Mouse (Mus musculus): Measurements from ENCODE around the gene Hyal3.

The Hyal3 gene

DNA sequence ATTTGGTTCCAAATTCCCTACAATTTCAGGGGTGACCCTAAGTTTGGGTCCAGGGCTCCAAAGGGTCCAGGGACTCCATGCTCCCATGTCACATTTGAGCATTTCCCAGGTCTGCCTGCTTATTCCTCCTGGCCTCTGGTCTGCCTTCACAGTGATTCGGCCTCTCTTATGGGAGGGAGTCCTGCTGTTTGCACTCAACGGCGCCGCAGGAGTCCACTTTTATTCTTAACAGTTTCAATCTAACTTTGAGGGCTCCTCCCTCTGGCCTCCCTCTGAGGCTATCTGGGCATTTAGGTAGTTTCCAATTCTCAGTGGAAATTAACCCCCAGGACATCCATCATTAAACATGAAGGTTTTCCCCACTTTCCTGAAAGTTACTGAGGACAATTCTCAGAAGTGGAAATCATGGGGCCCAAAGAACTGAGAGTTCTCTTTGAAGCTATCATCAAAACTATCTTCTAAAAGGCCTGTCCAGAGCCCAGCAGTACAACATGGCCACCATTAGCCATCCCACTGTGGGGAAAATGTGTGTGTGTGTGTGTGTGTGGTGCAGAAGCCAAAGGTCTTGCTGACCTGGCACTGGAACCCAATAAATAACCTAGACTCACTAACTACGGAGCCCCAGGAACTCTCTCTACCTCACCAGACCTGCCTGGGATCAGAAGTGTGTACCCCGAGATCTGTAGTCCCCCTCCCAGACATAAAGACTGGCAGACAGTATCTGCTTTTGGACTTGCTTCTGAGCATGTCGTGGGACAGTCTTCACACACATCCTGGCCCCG is 13.9 kb downstream of the Hyal3 start:
- DNase-seq (ENCODE audit: low read depth, low spot score) = no peak

DNA sequence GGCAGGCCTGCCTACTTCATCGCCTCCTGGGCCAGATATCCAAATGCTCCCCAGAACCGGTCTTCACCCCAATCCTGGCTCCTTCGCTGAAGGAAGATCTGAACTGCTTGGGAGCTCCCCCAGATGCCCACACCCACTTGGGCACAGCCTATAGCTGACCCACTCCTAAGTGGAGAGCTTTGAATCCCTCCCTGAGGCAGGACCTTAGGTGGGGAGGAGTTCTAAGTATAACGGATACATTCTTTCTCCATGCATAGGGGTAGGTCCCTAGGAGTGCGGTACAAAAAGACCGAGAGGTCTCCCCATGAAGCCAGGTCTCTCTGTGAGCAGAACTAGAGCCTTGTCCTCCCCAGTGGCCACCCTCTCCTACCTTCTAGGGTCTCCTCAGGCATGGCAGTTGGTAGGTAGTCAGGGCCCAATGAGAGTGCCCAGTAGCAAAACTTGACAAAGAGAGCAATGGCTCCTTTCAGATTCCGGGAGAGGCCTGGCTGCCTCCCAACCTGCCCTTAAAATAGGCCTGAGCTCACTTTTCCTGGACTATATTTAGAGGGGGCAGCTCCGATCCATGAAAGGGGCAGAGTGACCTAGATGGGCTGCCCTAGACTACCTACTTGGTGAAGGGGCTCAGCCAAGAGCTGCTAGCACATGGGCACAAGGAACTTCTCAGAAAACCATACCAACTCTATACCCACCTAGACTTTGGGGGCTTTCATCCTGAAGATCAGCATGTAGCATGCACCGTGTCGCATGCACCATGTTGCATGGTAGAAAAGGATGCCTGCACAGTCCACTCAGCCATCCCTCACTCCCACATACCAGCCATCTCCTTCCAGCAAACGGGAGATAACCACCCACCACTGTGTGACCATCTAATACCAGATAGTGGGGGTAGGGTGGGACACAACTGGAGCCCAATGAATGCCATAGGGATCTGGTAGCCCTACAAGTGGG is 16.3 kb downstream of the Hyal3 start:
- DNase-seq (ENCODE audit: low read depth, low spot score) = no peak

GRCm38 (mm10) chr9:107598385-107598784 is 17.8 kb downstream of the Hyal3 start:
- DNase-seq (ENCODE audit: low read depth, low spot score) = no peak

GRCm38 (mm10) chr9:107599433-107599832 is 18.8 kb downstream of the Hyal3 start:
- DNase-seq (ENCODE audit: low read depth, low spot score) = no peak

DNA sequence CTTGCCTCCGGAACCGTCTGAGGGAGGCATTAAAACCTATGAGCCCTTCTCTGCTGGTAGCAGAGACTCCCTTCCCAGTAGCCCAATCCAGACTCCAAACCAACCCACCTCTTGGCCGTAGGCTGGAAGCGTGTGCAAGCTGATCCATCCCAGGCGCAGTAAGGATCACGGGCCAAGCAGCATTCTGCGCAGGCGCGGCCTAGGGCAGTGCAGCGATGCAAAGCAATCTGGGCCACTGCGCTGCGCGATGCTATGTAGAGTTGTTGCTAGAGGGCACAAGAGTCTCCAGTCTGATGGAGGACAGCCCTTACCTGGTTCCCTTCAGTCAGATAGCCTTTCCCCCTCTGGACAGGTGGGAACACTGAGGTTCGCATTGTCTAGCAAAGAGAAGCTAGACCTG is 19.2 kb downstream of the Hyal3 start:
- DNase-seq (ENCODE audit: low read depth, low spot score) = no peak

DNA sequence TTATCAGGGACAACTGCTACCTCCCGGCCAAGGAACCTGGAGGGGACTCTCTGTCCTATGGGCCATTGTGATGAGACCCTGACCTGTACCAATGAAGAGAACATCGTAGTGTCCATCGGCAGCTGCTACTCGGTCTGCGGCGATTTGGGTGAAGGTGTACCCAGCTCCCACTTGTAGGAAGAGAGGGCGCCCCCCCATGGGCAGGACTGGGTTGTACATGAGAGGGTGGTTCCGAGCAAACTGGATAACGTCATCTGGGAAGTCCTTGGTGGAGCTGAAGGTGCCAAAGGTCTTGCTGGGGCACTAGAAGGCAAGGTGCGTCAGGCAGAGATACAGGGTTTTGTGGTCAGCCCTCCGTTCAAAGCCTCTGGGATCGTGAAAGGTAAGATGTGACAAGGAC is 20.1 kb downstream of the Hyal3 start:
- no peak for DNase-seq (ENCODE audit: low read depth, low spot score)

DNA sequence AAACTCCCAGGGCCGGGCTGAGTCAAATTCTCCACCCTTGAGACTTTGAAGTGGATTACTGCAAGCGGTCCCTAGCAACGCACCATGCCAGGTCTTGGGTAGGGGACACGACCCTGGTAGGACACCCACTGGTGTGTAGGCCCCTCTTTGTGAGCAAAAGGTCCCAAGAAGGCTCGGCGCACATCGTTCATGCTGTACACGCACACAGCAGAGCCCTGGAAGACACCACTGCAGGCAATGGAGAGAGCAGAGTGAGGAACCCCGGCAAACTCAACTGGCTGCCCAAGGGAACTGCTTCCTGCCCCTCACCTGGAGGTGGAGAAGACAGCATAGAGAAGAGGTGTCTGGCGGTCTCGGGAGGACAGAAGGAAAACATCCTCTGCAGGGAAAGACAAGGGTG is 20.7 kb downstream of the Hyal3 start:
- no peak for DNase-seq (ENCODE audit: low read depth, low spot score)

DNA sequence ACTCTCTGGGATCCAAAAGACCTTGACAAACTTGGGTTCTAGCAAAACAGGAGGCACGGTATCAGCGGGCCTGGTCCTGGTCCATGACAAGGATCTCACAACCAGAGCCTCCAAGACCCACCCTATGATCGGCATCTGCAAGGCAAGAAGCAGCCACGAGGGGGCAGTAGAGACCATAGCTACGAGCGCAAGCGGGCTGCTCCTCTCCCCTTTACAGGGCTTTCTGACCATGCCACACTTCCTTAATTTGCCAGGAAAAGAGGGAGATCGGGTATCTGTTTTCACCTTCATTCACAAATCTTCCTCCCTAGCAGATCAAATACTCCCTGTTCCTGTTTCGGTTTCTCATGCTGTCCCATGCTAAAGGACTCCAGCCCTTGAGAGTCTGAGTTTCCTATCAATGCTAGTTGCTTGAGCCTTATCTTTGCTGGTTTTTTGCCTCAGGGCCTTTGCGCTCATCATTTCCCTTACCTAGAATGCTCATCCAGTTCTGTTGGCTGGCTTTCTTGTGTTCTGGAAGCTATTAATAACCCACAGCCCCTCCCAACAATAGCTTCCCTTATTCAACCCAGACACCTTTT is 21.5 kb downstream of the Hyal3 start:
- no peak for DNase-seq (ENCODE audit: low read depth, low spot score)

DNA sequence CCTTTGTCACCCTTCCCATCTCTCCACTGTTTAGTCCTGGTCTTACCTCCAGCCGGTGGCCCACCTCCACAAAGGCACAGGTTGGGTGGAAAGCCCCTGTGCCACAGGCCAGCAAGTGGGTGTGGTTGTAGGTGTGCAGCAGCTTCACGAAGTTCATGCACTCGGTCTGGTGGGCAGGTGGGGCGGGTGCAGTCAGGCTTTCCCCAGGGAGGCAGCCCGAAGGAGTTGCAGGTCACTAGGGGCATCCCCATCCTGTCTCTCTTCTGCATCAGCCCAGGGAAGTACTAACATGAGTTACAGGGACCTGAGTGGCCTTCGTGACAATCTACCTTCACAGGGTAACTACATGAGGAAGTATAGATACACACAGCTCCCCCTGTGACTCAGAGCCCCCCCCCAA is 22.6 kb downstream of the Hyal3 start:
- no peak for DNase-seq (ENCODE audit: low read depth, low spot score)

DNA sequence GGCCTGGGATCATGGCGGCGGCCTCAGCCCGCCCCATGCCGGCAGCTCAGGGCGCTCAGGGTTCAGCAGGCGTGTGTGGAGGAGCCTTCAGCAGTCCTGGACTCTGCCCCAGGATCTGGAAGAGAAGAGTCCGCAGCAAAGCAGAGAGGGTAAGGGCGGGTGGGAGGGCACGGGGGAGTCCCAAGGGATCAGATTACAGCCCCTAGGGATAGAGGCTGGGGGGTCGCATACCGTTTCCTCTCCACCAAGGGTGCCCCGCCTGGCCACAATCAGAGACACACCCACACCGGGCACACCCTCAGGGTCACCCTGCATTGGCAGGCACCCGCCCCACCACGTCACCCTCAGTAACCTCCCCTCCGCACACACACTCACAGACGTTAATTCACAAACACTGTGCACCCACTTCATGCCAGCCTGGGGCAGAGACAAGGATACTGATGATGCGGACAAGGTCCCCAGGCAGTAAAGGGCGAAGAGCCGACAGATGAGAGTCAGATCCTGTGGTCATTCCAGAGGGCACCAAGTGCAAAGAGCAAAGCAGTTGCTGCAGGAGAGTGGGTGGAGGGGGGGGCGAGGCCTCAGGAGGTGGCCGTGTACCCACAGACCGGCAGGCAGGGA is 24.5 kb downstream of the Hyal3 start:
- DNase-seq (ENCODE audit: low read depth, low spot score) = no peak

DNA sequence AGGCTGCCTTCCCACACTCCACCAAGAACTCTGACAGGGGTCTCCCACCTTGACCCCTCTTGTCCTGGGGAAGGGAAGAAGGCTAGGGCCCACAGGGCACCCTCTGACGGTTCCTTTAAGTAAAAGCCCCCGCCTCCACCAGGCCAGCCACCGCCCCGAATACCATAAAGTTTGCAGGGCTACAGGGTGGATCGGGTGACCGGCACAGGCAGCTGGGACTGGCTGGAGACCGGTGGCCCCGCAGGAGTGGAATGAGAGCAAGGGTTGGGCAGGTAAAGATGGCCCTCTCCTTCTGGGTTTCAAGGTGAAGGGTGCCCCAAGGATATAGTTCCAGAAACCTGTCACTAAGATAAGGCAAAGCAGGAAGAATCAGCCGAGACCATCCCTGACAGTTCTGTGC is 26.0 kb downstream of the Hyal3 start:
- DNase-seq (ENCODE audit: low read depth, low spot score) = no peak

GRCm38 (mm10) chr9:107607036-107607435 is 26.4 kb downstream of the Hyal3 start:
- no peak for DNase-seq (ENCODE audit: low read depth, low spot score)

GRCm38 (mm10) chr9:107607653-107608245 is 27.1 kb downstream of the Hyal3 start:
- no peak for DNase-seq (ENCODE audit: low read depth, low spot score)

DNA sequence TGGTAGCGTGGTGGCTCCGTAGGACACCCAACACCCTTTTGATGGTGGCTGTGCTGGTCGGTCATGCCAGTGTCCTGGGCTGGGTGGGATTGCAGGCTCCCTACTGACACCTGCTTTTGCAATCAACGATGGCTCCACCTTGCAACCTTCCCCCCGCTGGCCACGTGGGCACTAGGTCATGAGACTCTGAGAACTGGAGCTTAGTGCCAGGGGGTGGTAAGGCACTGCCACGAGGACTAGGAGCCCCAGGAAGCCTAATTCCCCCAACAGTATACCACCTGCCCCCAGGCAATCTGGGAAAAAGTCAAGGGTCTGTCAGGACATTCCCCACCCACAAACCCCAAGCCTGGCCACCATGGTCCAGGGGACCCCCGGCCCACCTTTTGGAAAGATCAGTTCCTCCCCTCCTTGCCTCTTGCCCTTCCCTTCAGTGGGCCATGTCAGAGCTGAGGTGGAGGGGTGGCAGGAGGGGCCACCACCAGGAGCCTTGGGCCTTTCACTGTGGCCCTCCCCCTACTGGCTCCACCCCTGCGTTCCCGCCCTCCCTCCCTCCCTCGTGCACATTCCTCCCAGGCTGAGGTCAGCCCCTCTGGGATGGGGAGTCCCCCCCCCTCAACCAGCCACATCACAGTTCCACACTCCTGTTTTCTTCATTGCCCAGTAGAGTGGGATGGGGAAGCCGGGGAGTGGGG is 28.3 kb downstream of the Hyal3 start, which contains the start of gene Sema3b:
TSS of gene Sema3b (minus strand) at position 489 of the 692 bp plus-strand sequence.
- no peak for DNase-seq (ENCODE audit: low read depth, low spot score)

DNA sequence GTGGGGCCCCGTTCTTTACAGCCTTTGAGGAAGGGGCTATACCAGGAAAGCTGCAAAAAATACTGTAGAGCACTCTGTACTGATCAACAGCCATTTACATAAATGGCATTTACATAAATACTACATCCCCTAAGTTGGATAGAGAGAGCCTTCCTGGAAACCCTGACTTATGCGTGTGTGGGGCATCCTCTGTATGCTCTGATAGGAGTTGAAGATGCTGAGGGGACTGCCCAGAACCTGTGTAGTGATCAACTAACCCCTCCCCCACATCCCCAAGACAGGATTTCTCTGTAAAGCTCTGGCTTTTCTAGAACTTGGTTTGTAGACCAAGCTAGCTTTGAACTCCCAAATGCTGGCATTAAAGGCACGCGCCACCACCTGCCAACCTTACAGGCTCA is 28.8 kb downstream of the Hyal3 start:
- no peak for DNase-seq (ENCODE audit: low read depth, low spot score)

- no peak for DNase-seq (ENCODE audit: low read depth, low spot score)
Observed at GRCm38 (mm10) chr9:107611456-107612190, 31.0 kb downstream of the Hyal3 start.

DNA sequence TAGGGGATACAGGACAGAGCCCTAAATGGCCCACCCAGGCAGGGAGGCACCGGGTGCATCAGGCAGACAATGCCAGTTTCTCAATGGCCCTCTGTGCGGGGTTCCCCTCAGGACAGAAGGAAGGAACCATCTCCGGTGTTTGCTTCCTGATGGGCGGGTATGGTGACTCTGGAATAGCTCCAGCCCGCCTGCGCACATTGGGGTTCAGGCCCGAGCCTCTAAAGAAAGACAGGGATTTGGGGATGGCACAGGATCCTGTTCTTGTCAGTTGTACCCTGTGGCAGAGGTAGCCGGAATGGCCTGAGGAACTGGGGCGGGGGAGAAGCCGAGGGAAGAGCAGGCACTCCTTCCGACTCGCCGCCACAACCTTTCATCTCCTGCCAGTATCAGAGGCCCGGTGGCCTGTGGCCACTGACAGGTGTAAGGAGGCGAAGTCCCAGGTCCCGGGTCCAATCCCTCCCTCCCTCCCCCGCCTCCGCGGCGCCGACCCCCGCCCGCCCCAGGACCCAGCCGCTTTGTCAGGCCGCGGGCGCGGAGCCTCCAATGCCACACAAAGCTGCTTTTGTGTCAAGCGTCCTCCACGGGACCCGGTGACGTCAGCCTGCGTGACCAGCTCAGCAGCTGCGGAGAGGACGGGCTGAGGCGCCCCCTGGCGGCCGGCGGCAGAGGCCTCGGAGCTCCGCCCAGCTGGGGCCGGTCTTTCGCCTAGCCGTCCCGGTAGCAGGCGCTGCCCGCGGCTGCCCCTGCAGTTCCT is 31.8 kb downstream of the Hyal3 start:
- peak; percentile 80 for DNase-seq (ENCODE audit: low read depth, low spot score)

DNA sequence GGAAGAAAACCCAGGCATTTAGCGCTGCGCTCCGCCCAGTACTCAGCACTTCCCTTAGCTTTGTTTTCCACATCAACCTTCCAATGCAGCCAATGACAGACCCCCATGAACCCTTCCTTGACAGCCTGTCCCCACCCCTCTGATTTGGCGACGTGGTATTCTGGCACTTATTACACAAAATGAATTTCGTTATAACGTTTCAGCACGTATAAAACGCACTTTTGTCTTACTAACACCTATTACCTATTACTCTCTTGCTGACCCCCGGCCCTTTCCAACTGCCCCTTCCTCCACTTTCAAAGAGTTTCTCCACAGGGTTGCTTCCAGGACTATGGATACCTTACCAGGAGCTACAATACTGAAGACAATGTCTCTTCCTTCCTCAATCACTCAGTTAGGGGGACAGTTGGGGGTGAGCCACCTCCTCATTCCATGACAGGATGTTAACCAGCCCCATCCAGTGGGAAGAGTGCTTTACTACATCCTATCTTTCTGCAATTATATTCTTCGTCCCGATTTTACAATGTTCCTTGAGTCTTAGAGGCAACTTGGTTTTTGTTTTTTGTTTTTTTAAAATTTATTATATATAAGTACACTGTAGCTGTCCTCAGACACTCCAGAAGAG is 32.4 kb downstream of the Hyal3 start:
- no peak for DNase-seq (ENCODE audit: low read depth, low spot score)

GRCm38 (mm10) chr9:107615035-107615434 is 34.4 kb downstream of the Hyal3 start:
- DNase-seq (ENCODE audit: low read depth, low spot score) = no peak

Data from WW6 (cell line).